ENCODE assay signal across 34 mouse cellular contexts in genomic region chr1:23923779-23924708, GRCm38 (mm10). TPM values are rescaled to one million over a fixed set of nuclear protein-coding genes. Genes with fewer than 3 reads are reported as not detected.
DNase-seq lines count a peak whose midpoint lies in the region; ATAC-seq lines count a peak whose summit lies in the region.
"Had no signal": no experiment of that assay in that cellular context is flagged by ENCODE, and none has a peak within 500 bp of the region (broad histone marks: within the 10 kb centered on the region; RNA-seq: fewer than 3 reads in every experiment).

No protein-coding gene starts in this region.

- WGBS in midbrain, embryonic 11.5 days: 84% methylated on average over 7 of the region's 7 CpGs

- no peak overlapping the region for H3K27ac ChIP-seq in midbrain, embryonic 11.5 days (ENCODE audit: low read depth, low read length)
- H3K27ac ChIP-seq: embryonic facial prominence, embryonic 10.5 days; embryonic facial prominence, embryonic 15.5 days; forebrain, embryonic 13.5 days; heart, embryonic 10.5 days; heart, embryonic 15.5 days; hindbrain, embryonic 12.5 days; hindbrain, postnatal 0 days; limb, embryonic 12.5 days; liver, embryonic 15.5 days; neural tube, embryonic 15.5 days had no signal

- no peaks in the 10 kb centered on the region for H3K27me3 ChIP-seq in midbrain, embryonic 11.5 days (ENCODE audit: control insufficient read depth, insufficient read depth, low read length)
- H3K27me3 ChIP-seq: embryonic facial prominence, embryonic 15.5 days; forebrain, embryonic 13.5 days; heart, embryonic 15.5 days; hindbrain, embryonic 12.5 days; limb, embryonic 12.5 days; liver, embryonic 15.5 days; megakaryocyte, embryonic 14.5 days; neural tube, embryonic 15.5 days had no signal

- no peak overlapping the region for H3K4me2 ChIP-seq in midbrain, embryonic 11.5 days
- H3K4me2 ChIP-seq: embryonic facial prominence, embryonic 15.5 days; forebrain, embryonic 13.5 days; heart, embryonic 15.5 days; hindbrain, embryonic 12.5 days; limb, embryonic 12.5 days; liver, embryonic 15.5 days; lung, embryonic 14.5 days; neural tube, embryonic 15.5 days had no signal

- peak; percentile 32 for ATAC-seq in CD4-positive, CD25-positive, alpha-beta regulatory T cell, adult 4 months
- peak; percentile 44 for ATAC-seq in inflammation-experienced regulatory T-cells, adult 6 months
- no peak for ATAC-seq in erythroblast, adult 5-6 weeks (replicated peaks; ENCODE audit: low FRiP score, poor library complexity, severe bottlenecking)
- ATAC-seq in midbrain, embryonic 11.5 days (ENCODE audit: low FRiP score): no peak
- ATAC-seq: forebrain, embryonic 13.5 days; hindbrain, postnatal 0 days had no signal

- no peak overlapping the region for H3K9ac ChIP-seq in midbrain, embryonic 11.5 days (ENCODE audit: low read length)
- H3K9ac ChIP-seq: embryonic facial prominence, embryonic 15.5 days; forebrain, embryonic 13.5 days; heart, embryonic 15.5 days; hindbrain, embryonic 12.5 days; limb, embryonic 12.5 days; liver, embryonic 15.5 days; lung, embryonic 14.5 days; neural tube, embryonic 15.5 days had no signal

- peaks cover 3% of the 10 kb centered on the region; the same call in 1 of the 2 replicates for H3K4me1 ChIP-seq in midbrain, embryonic 11.5 days (ENCODE audit: control insufficient read depth, insufficient read depth, low read length)

- H3K36me3 ChIP-seq in midbrain, embryonic 11.5 days (ENCODE audit: control insufficient read depth, insufficient read depth, low read length): no peaks in the 10 kb centered on the region
- H3K36me3 ChIP-seq: embryonic facial prominence, embryonic 10.5 days; embryonic facial prominence, embryonic 15.5 days; heart, embryonic 10.5 days; heart, embryonic 15.5 days; hindbrain, embryonic 12.5 days; limb, embryonic 12.5 days; liver, embryonic 15.5 days; neural tube, embryonic 15.5 days had no signal

- H3K9me3 ChIP-seq in midbrain, embryonic 11.5 days (ENCODE audit: control insufficient read depth, low read length): no peaks in the 10 kb centered on the region; the same call in 1 of the 2 replicates
- H3K9me3 ChIP-seq: embryonic facial prominence, embryonic 15.5 days; forebrain, embryonic 13.5 days; heart, embryonic 10.5 days; neural tube, embryonic 15.5 days had no signal

- DNase-seq in 3T3-L1 (ENCODE audit: low read depth, low spot score) (peak; percentile 16), MEL-GATA-1-ER (ENCODE audit: extremely low read depth, low read depth) (peak; percentile 54)
- no peak for DNase-seq in spleen, adult 12 weeks (ENCODE audit: low spot score)
- no peak for DNase-seq in midbrain, embryonic 11.5 days (ENCODE audit: low spot score, missing footprints)
- no peak for DNase-seq in left cerebral cortex, postnatal 36 days (ENCODE audit: low spot score in 2 of 2)
- DNase-seq: adrenal gland, postnatal 25 days; cerebellum, adult 18-20 months; cerebellum, postnatal 10 days; gastrocnemius, postnatal 14 days; kidney, adult 11 months; kidney, postnatal 14 days; layer of hippocampus, adult 9-11 months; lung, embryonic 14.5 days; lung, postnatal 36 days; midbrain, embryonic 14.5 days; retina, postnatal 1 day; right cerebral cortex, postnatal 14 days; spleen, adult 18-20 months; thymus, adult 18-20 months; thymus, postnatal 36 days had no signal

- no peak overlapping the region for H3K4me3 ChIP-seq in midbrain, embryonic 11.5 days (ENCODE audit: low read depth, low read length)
- H3K4me3 ChIP-seq: embryonic facial prominence, embryonic 10.5 days; embryonic facial prominence, embryonic 15.5 days; forebrain, embryonic 13.5 days; heart, embryonic 10.5 days; heart, embryonic 15.5 days; hindbrain, embryonic 12.5 days; limb, embryonic 12.5 days; liver, embryonic 15.5 days; megakaryocyte, embryonic 14.5 days; neural tube, embryonic 15.5 days had no signal

- intact Hi-C loops in left cerebral cortex, postnatal 36 days (cut with DNase I): loop anchor here (5.0 to 10.0 kb wide), 2 partner anchors 83 to 181 kb away; partner anchors contain the start of genes Fam135a and Sdhaf4

RNA-seq across cellular contexts. Expression of gene Smap1, which starts 1.9 kb away (rescaled TPM):
- 10 to 100 TPM; 43.7 to 49.4 TPM for polyA plus RNA-seq in CD4-positive, CD25-positive, alpha-beta regulatory T cell, adult 4 months (2017; shearing (Covaris generic))
- polyA plus RNA-seq in inflammation-experienced regulatory T-cells, adult 6 months (2017; shearing (Covaris generic)): 10 to 100 TPM; 40.4 to 58.4 (median 53.7) TPM
- 261 and 395 TPM in 2 replicates for total RNA-seq in erythroblast, adult 5-6 weeks (2015; ENCODE audit: low replicate concordance)
- 226 and 278 TPM in 2 replicates for total RNA-seq in erythroblast, adult 5-6 weeks (2017; ENCODE audit: low replicate concordance)
- polyA plus RNA-seq in midbrain, embryonic 11.5 days (2014; fragmentation: Nextera tagmentation; extraction: Ambion mirVana): 58.7 and 63.3 TPM in 2 replicates
- 100 to 1,000 TPM; 137 to 164 TPM for total RNA-seq in left cerebral cortex, postnatal 36 days (2021)

Comparison
In these comparisons a context has a peak if more than half of its experiments do, and no peak if none do; other contexts are left out.
1. DNase-seq: peak in 3T3-L1 (single experiment) and MEL-GATA-1-ER (single experiment); none in spleen, adult 12 weeks (single experiment), midbrain, embryonic 11.5 days (single experiment) and left cerebral cortex, postnatal 36 days (0 of 2).
2. ATAC-seq: peak in CD4-positive, CD25-positive, alpha-beta regulatory T cell, adult 4 months (single experiment) and inflammation-experienced regulatory T-cells, adult 6 months (single experiment); none in erythroblast, adult 5-6 weeks (single experiment) and midbrain, embryonic 11.5 days (single experiment).